Mouse (Mus musculus) embryo, embryonic 11 days (tissue): Measurements from ENCODE around the gene Pes1.
"Not testable (repeated sequence)": the region's sequence is repeated elsewhere in the genome, so short reads cannot be mapped to it uniquely, and the experiment has no call there.

Source experiments
- DNase-seq: peaks from one replicate; pipeline ENCODE4 v3.0.0-alpha.2; 2015

Pes1 gene

GRCm38 (mm10) chr11:4012616-4013015 is 48.8 kb downstream of the Pes1 start:
- no peak for DNase-seq

- DNase-seq, result not testable (repeated sequence)
Observed at GRCm38 (mm10) chr11:4015796-4016195, 52.0 kb downstream of the Pes1 start.

- not testable (repeated sequence) for DNase-seq
Observed at GRCm38 (mm10) chr11:4022111-4022510, 58.3 kb downstream of the Pes1 start.

GRCm38 (mm10) chr11:4023321-4023720 is 59.5 kb downstream of the Pes1 start:
- no peak for DNase-seq

- no peak for DNase-seq
Observed at GRCm38 (mm10) chr11:4027066-4027465, 63.3 kb downstream of the Pes1 start.

GRCm38 (mm10) chr11:4027561-4028334 is 64.0 kb downstream of the Pes1 start:
- no peak for DNase-seq

GRCm38 (mm10) chr11:4029343-4029742 is 65.6 kb downstream of the Pes1 start:
- no peak for DNase-seq
